Mouse (Mus musculus): Measurements from ENCODE around the gene Lyar. TPM values are rescaled to one million over a fixed set of nuclear protein-coding genes. Genes with fewer than 3 reads are reported as not detected.
A peak's percentile ranks its signal among the peaks of the same experiment; 100 is the strongest.

Lyar gene
- polyA plus RNA-seq, 1 experiment from 2014 or later = 111 TPM

- no peak for DNase-seq (ENCODE audit: low spot score)
- Histone ChIP-seq H3K4me3 (peak overlapping the region; percentile 86), H3K9me3 (no peaks in the 10 kb centered on the region), H3K27me3 (ENCODE audit: insufficient read depth, poor library complexity, severe bottlenecking) (no peaks in the 10 kb centered on the region), H3K27ac (peak overlapping the region; percentile 93), H3K4me1 (no peaks in the 10 kb centered on the region), H3K36me3 (peaks cover 28% of the 10 kb centered on the region)
- 43% methylated on average over 9 of the region's 9 CpGs for WGBS
Measured at GRCm38 (mm10) chr5:38259455-38260106, 39.3 kb downstream of the Lyar start.

GRCm38 (mm10) chr5:38260107-38260682 lies 39.9 kb downstream of the Lyar start, which contains the start of gene Tmem128:
Gene Tmem128 (plus strand): TSS chr5:38260185.
- under 1% methylated on average over 40 of the region's 40 CpGs for WGBS
- Histone ChIP-seq H3K4me3 (peak within 1 kb of the TSS; percentile 86), H3K4me1 (no peaks in the 10 kb centered on the region), H3K36me3 (peaks cover 34% of the 10 kb centered on the region), H3K27ac (peak within 1 kb of the TSS; percentile 93), H3K9me3 (no peaks in the 10 kb centered on the region), H3K27me3 (ENCODE audit: insufficient read depth, poor library complexity, severe bottlenecking) (no peaks in the 10 kb centered on the region)
- peak; percentile 83 for DNase-seq (ENCODE audit: low spot score)

- Histone ChIP-seq H3K4me1 (no peaks in the 10 kb centered on the region), H3K27me3 (ENCODE audit: insufficient read depth, poor library complexity, severe bottlenecking) (peaks cover 32% of the 10 kb centered on the region), H3K36me3 (peaks cover 40% of the 10 kb centered on the region), H3K27ac (no peak overlapping the region), H3K9me3 (no peaks in the 10 kb centered on the region), H3K4me3 (no peak overlapping the region)
- 81% methylated on average over 3 of the region's 3 CpGs for WGBS
- no peak for DNase-seq (ENCODE audit: low spot score)
Measured at GRCm38 (mm10) chr5:38270942-38271341, 50.7 kb downstream of the Lyar start.

- Histone ChIP-seq H3K27ac (no peak overlapping the region), H3K4me3 (no peak overlapping the region), H3K9me3 (no peaks in the 10 kb centered on the region), H3K36me3 (peaks cover 15% of the 10 kb centered on the region), H3K27me3 (ENCODE audit: insufficient read depth, poor library complexity, severe bottlenecking) (peaks cover 61% of the 10 kb centered on the region), H3K4me1 (peaks cover 21% of the 10 kb centered on the region)
- DNase-seq (ENCODE audit: low spot score) = no peak
- WGBS = 83% methylated on average over 4 of the region's 4 CpGs
Measured at GRCm38 (mm10) chr5:38273831-38274230, 53.6 kb downstream of the Lyar start.

GRCm38 (mm10) chr5:38275771-38276170 lies 55.5 kb downstream of the Lyar start, which contains the start of gene Otop1:
Gene Otop1 (plus strand): TSS chr5:38275972.
- Histone ChIP-seq H3K9me3 (no peaks in the 10 kb centered on the region), H3K4me1 (peaks cover 21% of the 10 kb centered on the region), H3K27ac (no peak within 1 kb of the TSS), H3K27me3 (ENCODE audit: insufficient read depth, poor library complexity, severe bottlenecking) (peaks cover 80% of the 10 kb centered on the region), H3K4me3 (peak within 1 kb of the TSS; percentile 51), H3K36me3 (peaks cover 5% of the 10 kb centered on the region)
- no peak for DNase-seq (ENCODE audit: low spot score)
- WGBS = 1% methylated on average over 4 of the region's 4 CpGs

- H3K27me3 ChIP-seq (ENCODE audit: insufficient read depth, poor library complexity, severe bottlenecking) = peaks cover 83% of the 10 kb centered on the region
Measured at GRCm38 (mm10) chr5:38276451-38276850, 56.2 kb downstream of the Lyar start.

GRCm38 (mm10) chr5:38277098-38277866 lies 57.0 kb downstream of the Lyar start:
- Histone ChIP-seq H3K27ac (no peak overlapping the region), H3K4me3 (peak overlapping the region; percentile 51), H3K27me3 (ENCODE audit: insufficient read depth, poor library complexity, severe bottlenecking) (peaks cover 83% of the 10 kb centered on the region), H3K36me3 (no peaks in the 10 kb centered on the region), H3K4me1 (peaks cover 21% of the 10 kb centered on the region), H3K9me3 (no peaks in the 10 kb centered on the region)
- 2% methylated on average over 65 of the region's 65 CpGs for WGBS
- DNase-seq (ENCODE audit: low spot score) = no peak

More at GRCm38 (mm10) chr5:38276451-38276850, 56.2 kb downstream of the Lyar start:
- Histone ChIP-seq H3K4me3 (peak overlapping the region; percentile 51), H3K27ac (no peak overlapping the region), H3K4me1 (peaks cover 21% of the 10 kb centered on the region), H3K9me3 (no peaks in the 10 kb centered on the region), H3K36me3 (peaks cover under 1% of the 10 kb centered on the region)
- DNase-seq (ENCODE audit: low spot score) = no peak
- 3% methylated on average over 19 of the region's 19 CpGs for WGBS

GRCm38 (mm10) chr5:38277936-38278600 lies 57.8 kb downstream of the Lyar start:
- Histone ChIP-seq H3K4me3 (peak overlapping the region; percentile 51), H3K27ac (no peak overlapping the region), H3K9me3 (no peaks in the 10 kb centered on the region), H3K36me3 (no peaks in the 10 kb centered on the region), H3K27me3 (ENCODE audit: insufficient read depth, poor library complexity, severe bottlenecking) (peaks cover 79% of the 10 kb centered on the region), H3K4me1 (peaks cover 21% of the 10 kb centered on the region)
- DNase-seq (ENCODE audit: low spot score) = no peak
- WGBS = 13% methylated on average over 12 of the region's 12 CpGs

GRCm38 (mm10) chr5:38280075-38280474 lies 59.8 kb downstream of the Lyar start:
- no peaks in the 10 kb centered on the region for H3K36me3 ChIP-seq
- H3K9me3 ChIP-seq = no peaks in the 10 kb centered on the region
- H3K4me1 ChIP-seq = peaks cover 21% of the 10 kb centered on the region
- H3K27me3 ChIP-seq (ENCODE audit: insufficient read depth, poor library complexity, severe bottlenecking) = peaks cover 59% of the 10 kb centered on the region
- 27% methylated on average over 1 of the region's 1 CpGs for WGBS
- H3K4me3 ChIP-seq = no peak overlapping the region
- H3K27ac ChIP-seq = no peak overlapping the region
- no peak for DNase-seq (ENCODE audit: low spot score)

Other genes with a start within 250 kb of the Lyar start
- gene Stx18, start 181.7 kb upstream of the Lyar start, polyA plus RNA-seq (2016; fragmentation: Nextera tagmentation; extraction: Ambion mirVana) = 37.2 and 43.0 TPM in 2 replicates
- gene Nsg1, start 60.6 kb upstream of the Lyar start, polyA plus RNA-seq (2016; fragmentation: Nextera tagmentation; extraction: Ambion mirVana) = 17.4 and 32.6 TPM in 2 replicates
- gene Zbtb49, start within 50 bp of the Lyar start, polyA plus RNA-seq (2016; fragmentation: Nextera tagmentation; extraction: Ambion mirVana) = 9.5 and 14.7 TPM in 2 replicates
- 48.6 and 56.7 TPM in 2 replicates for gene Tmem128, start 39.7 kb downstream of the Lyar start, polyA plus RNA-seq (2016; fragmentation: Nextera tagmentation; extraction: Ambion mirVana)
- gene Otop1, start 55.5 kb downstream of the Lyar start, polyA plus RNA-seq (2016; fragmentation: Nextera tagmentation; extraction: Ambion mirVana) = 0.06 TPM in 1 of 2 replicates, not detected in the other
- not detected in 2 replicates for gene Drd5, start 98.9 kb downstream of the Lyar start, polyA plus RNA-seq (2016; fragmentation: Nextera tagmentation; extraction: Ambion mirVana)

All from heart, embryonic 10.5 days (tissue).